Mouse (Mus musculus) kidney, adult 2 months (tissue): ENCODE data around the gene Cst9.

Experiments
- CTCF ChIP-seq: fragments of 200-500 bp; conservative IDR thresholded peaks from 2 replicates; pipeline ENCODE4 v1.5.1; 2011; ENCODE audit warnings: low read depth, mild to moderate bottlenecking, control low read depth, low read length, moderate library complexity, mixed read lengths; ENCODE audit not compliant: insufficient read depth, insufficient read length
- POLR2A ChIP-seq: fragments of 200-500 bp; IDR thresholded peaks from one replicate; pipeline ENCODE4 v1.6.1; 2011; ENCODE audit warnings: low read depth, low read length, control low read depth

DNA sequence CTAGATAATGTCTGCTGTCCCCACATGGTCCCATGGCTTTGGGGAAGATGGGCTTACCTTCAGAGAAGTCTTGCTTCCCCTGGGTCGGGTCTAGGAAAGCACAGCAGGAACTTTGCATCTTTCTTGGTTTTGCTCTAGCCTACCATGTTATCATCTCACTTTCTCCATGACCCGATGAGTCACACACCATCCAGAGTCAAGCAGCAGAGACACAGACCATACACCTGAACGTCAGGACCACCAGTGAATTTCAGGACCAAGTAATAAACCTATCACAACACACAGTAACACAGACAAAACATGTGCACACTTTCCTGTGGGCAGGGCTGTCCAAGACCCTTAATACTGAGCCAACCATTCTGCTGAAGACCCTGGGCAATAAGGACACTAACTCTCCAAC lies 35.6 kb downstream of the Cst9 start:
- TF ChIP-seq POLR2A (no peak), CTCF (no peak)
